Mouse (Mus musculus): Measurements from ENCODE around the gene Adtrp. TPM values are rescaled to one million over a fixed set of nuclear protein-coding genes. Genes with fewer than 3 reads are reported as not detected.

The Adtrp gene
- polyA plus RNA-seq, 2 experiments: 3.9 to 9.3 TPM

- TF ChIP-seq POLR2A (IDR thresholded peaks at IDR 0.05; ENCODE audit: borderline replicate concordance, extremely low read depth, insufficient read depth, insufficient read length): no peak
These were observed 98.6 kb downstream of the Adtrp start for GRCm38 (mm10) chr13:41748866-41749265.

GRCm38 (mm10) chr13:41747691-41748090 lies 99.8 kb downstream of the Adtrp start:
- WGBS: 91% methylated on average over 4 of the region's 4 CpGs
- no peaks in the 10 kb centered on the region for H3K4me1 ChIP-seq (ENCODE audit: control insufficient read depth, insufficient read depth, low read length)
- H3K27me3 ChIP-seq (ENCODE audit: control insufficient read depth, insufficient read depth, low read length): no peaks in the 10 kb centered on the region
- DNase-seq (ENCODE audit: low spot score) (no peak), ATAC-seq (ENCODE audit: low FRiP score, low read depth) (no peak)
- no peak overlapping the region for H3K4me2 ChIP-seq (replicated peaks; ENCODE audit: low read depth, low read length, severe bottlenecking)
- no peaks in the 10 kb centered on the region for H3K9me3 ChIP-seq (ENCODE audit: control insufficient read depth, low read length)
- H3K4me3 ChIP-seq (replicated peaks; ENCODE audit: low read length): no peak overlapping the region
- H3K27ac ChIP-seq (replicated peaks; ENCODE audit: low read depth, low read length): no peak overlapping the region
- no peak for TF ChIP-seq POLR2A (IDR thresholded peaks at IDR 0.05; ENCODE audit: borderline replicate concordance, extremely low read depth, insufficient read depth, insufficient read length)
- no peak overlapping the region for H3K9ac ChIP-seq (ENCODE audit: low read depth, low read length, severe bottlenecking)
- no peaks in the 10 kb centered on the region for H3K36me3 ChIP-seq (ENCODE audit: control insufficient read depth, insufficient read depth, low read length)

More at GRCm38 (mm10) chr13:41748866-41749265, 98.6 kb downstream of the Adtrp start:
- DNase-seq (ENCODE audit: low spot score) (no peak), ATAC-seq (ENCODE audit: low FRiP score, low read depth) (no peak)
- no peaks in the 10 kb centered on the region for H3K27me3 ChIP-seq (ENCODE audit: control insufficient read depth, insufficient read depth, low read length)
- H3K4me1 ChIP-seq (ENCODE audit: control insufficient read depth, insufficient read depth, low read length): no peaks in the 10 kb centered on the region
- H3K4me3 ChIP-seq (replicated peaks; ENCODE audit: low read length): no peak overlapping the region
- H3K36me3 ChIP-seq (ENCODE audit: control insufficient read depth, insufficient read depth, low read length): no peaks in the 10 kb centered on the region
- H3K4me2 ChIP-seq (replicated peaks; ENCODE audit: low read depth, low read length, severe bottlenecking): no peak overlapping the region
- WGBS: 82% methylated on average over 9 of the region's 9 CpGs
- H3K9me3 ChIP-seq (ENCODE audit: control insufficient read depth, low read length): no peaks in the 10 kb centered on the region
- H3K9ac ChIP-seq (ENCODE audit: low read depth, low read length, severe bottlenecking): no peak overlapping the region
- no peak overlapping the region for H3K27ac ChIP-seq (replicated peaks; ENCODE audit: low read depth, low read length)

GRCm38 (mm10) chr13:41746971-41747615 lies 100.4 kb downstream of the Adtrp start:
- no peak overlapping the region for H3K4me3 ChIP-seq (replicated peaks; ENCODE audit: low read length)
- H3K9me3 ChIP-seq (ENCODE audit: control insufficient read depth, low read length): no peaks in the 10 kb centered on the region
- 47% methylated on average over 8 of the region's 8 CpGs for WGBS
- no peak overlapping the region for H3K4me2 ChIP-seq (replicated peaks; ENCODE audit: low read depth, low read length, severe bottlenecking)
- no peak overlapping the region for H3K9ac ChIP-seq (ENCODE audit: low read depth, low read length, severe bottlenecking)
- no peak overlapping the region for H3K27ac ChIP-seq (replicated peaks; ENCODE audit: low read depth, low read length)
- H3K27me3 ChIP-seq (ENCODE audit: control insufficient read depth, insufficient read depth, low read length): no peaks in the 10 kb centered on the region
- peak; percentile 87 for DNase-seq (ENCODE audit: low spot score)
- no peaks in the 10 kb centered on the region for H3K36me3 ChIP-seq (ENCODE audit: control insufficient read depth, insufficient read depth, low read length)
- no peak for ATAC-seq (ENCODE audit: low FRiP score, low read depth)
- H3K4me1 ChIP-seq (ENCODE audit: control insufficient read depth, insufficient read depth, low read length): no peaks in the 10 kb centered on the region
- TF ChIP-seq POLR2A (IDR thresholded peaks at IDR 0.05; ENCODE audit: borderline replicate concordance, extremely low read depth, insufficient read depth, insufficient read length): no peak

GRCm38 (mm10) chr13:41740456-41741085 lies 106.9 kb downstream of the Adtrp start:
- Histone ChIP-seq H3K36me3 (ENCODE audit: control insufficient read depth, insufficient read depth, low read length) (no peaks in the 10 kb centered on the region), H3K27me3 (ENCODE audit: control insufficient read depth, insufficient read depth, low read length) (no peaks in the 10 kb centered on the region), H3K4me2 (replicated peaks; ENCODE audit: low read depth, low read length, severe bottlenecking) (no peak overlapping the region), H3K4me3 (replicated peaks; ENCODE audit: low read length) (no peak overlapping the region), H3K9me3 (ENCODE audit: control insufficient read depth, low read length) (no peaks in the 10 kb centered on the region), H3K9ac (ENCODE audit: low read depth, low read length, severe bottlenecking) (no peak overlapping the region), H3K4me1 (ENCODE audit: control insufficient read depth, insufficient read depth, low read length) (peaks cover 4% of the 10 kb centered on the region; the same call in 1 of the 2 replicates), H3K27ac (replicated peaks; ENCODE audit: low read depth, low read length) (no peak overlapping the region)
- no peak for ATAC-seq (ENCODE audit: low FRiP score, low read depth)
- no peak for TF ChIP-seq POLR2A (IDR thresholded peaks at IDR 0.05; ENCODE audit: borderline replicate concordance, extremely low read depth, insufficient read depth, insufficient read length)
- 76% methylated on average over 5 of the region's 5 CpGs for WGBS
- DNase-seq (ENCODE audit: low spot score): no peak

GRCm38 (mm10) chr13:41737628-41738309 lies 109.7 kb downstream of the Adtrp start:
- Histone ChIP-seq H3K4me1 (ENCODE audit: control insufficient read depth, insufficient read depth, low read length) (peaks cover 7% of the 10 kb centered on the region; the same call in 1 of the 2 replicates), H3K9me3 (ENCODE audit: control insufficient read depth, low read length) (no peaks in the 10 kb centered on the region), H3K9ac (ENCODE audit: low read depth, low read length, severe bottlenecking) (no peak overlapping the region), H3K4me2 (replicated peaks; ENCODE audit: low read depth, low read length, severe bottlenecking) (no peak overlapping the region), H3K4me3 (replicated peaks; ENCODE audit: low read length) (no peak overlapping the region), H3K27me3 (ENCODE audit: control insufficient read depth, insufficient read depth, low read length) (no peaks in the 10 kb centered on the region), H3K27ac (replicated peaks; ENCODE audit: low read depth, low read length) (0 out of 2 replicates have a peak overlapping the region, but pooled peaks have one; percentile 6), H3K36me3 (ENCODE audit: control insufficient read depth, insufficient read depth, low read length) (no peaks in the 10 kb centered on the region)
- DNase-seq (ENCODE audit: low spot score) (peak; percentile 44), ATAC-seq (ENCODE audit: low FRiP score, low read depth) (peak; percentile 50; the same call in 1 of the 2 replicates)
- TF ChIP-seq POLR2A (IDR thresholded peaks at IDR 0.05; ENCODE audit: borderline replicate concordance, extremely low read depth, insufficient read depth, insufficient read length): no peak
- 56% methylated on average over 10 of the region's 10 CpGs for WGBS

Data from limb, embryonic 14.5 days (tissue).